Mouse (Mus musculus): Measurements from ENCODE around the gene Tspoap1.

DNA sequence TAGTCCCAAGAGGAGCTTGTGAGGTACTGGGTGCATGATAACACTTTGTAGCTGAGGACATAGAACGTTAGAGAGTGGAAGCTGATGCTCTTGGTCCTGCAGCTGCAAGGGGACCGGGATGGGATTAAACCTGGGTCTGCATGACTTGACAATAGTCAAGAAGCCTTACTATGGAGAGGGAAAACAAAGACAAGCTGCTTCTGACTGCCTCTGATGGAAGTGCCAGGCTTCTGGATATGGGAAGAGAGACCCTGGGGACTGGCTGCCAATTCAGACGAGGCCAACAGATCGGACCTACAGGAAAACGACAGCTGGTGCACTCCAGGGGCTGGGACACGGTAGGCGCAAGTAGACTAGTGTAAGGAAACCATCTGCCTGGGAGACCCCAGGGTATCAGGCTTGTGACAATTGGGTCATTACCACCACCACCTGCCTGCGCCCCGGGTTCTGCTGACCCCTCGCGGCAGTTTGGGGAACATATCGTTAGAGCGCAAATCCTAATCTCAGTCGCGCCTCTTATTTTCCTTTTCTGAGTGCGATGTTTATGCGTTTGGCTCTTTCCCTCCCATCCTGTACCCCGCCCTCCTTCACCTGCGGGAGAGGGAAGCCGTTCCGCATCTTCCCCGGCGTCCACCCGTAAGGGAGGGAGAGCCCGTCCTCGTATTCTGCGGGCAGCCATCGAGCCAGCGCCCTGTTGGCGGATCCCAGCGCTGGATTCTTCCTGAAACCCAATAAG is 56.5 kb downstream of the Tspoap1 start:
- TF ChIP-seq CTCF (IDR thresholded peaks at IDR 0.05; ENCODE audit: insufficient read depth, low read depth, low read length) (peak; percentile 52), POLR2A (IDR thresholded peaks at IDR 0.05; ENCODE audit: insufficient read depth, low read depth, low read length) (peak; percentile 23; the same call in 1 of the 2 replicates)

Measured in olfactory bulb, adult 2 months (tissue).